Mouse (Mus musculus): ENCODE results near the gene Magt1. TPM values are rescaled to one million over a fixed set of nuclear protein-coding genes. Genes with fewer than 3 reads are reported as not detected.
"Not testable (repeated sequence)": the region's sequence is repeated elsewhere in the genome, so short reads cannot be mapped to it uniquely, and the experiment has no call there.

The Magt1 gene
- total RNA-seq, 2 experiments from 2014 or later, result 12.5 to 13.6 TPM

DNA sequence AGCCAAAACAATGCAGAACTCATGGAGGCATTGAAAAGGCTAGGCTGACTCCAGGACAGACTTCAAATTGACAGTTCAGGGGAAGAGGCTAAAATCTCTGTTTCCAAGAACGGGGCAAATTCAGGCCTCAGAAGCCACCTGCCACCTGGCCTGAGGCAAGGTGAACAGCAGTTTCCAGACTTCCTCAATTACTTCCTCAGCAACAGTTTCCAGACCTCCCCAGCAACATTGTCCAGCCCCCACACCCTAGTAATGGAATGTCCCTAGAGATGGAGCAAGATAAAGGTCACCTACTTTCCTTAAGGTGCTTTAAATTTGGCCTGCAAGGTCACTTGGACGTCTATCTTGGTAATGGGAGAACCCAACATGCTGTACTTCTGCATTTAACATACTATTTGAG lies 74.0 kb downstream of the Magt1 start:
- TF ChIP-seq CTCF (IDR thresholded peaks at IDR 0.05), result no peak
- no peak for DNase-seq (ENCODE audit: extremely low spot score in 1 of 2, low spot score in 2 of 2)
- no peak overlapping the region for H3K27ac ChIP-seq
- intact Hi-C loops (cut with DNase I), result no loop called here
- no peak overlapping the region for H3K4me3 ChIP-seq

- intact Hi-C loops (cut with DNase I), result no loop called here
- no peak overlapping the region for H3K4me3 ChIP-seq
- H3K27ac ChIP-seq, result no peak overlapping the region
- no peak for DNase-seq (ENCODE audit: extremely low spot score in 1 of 2, low spot score in 2 of 2)
- TF ChIP-seq CTCF (IDR thresholded peaks at IDR 0.05), result no peak
Observed at GRCm38 (mm10) chrX:105934341-105934740, 77.4 kb downstream of the Magt1 start.

DNA sequence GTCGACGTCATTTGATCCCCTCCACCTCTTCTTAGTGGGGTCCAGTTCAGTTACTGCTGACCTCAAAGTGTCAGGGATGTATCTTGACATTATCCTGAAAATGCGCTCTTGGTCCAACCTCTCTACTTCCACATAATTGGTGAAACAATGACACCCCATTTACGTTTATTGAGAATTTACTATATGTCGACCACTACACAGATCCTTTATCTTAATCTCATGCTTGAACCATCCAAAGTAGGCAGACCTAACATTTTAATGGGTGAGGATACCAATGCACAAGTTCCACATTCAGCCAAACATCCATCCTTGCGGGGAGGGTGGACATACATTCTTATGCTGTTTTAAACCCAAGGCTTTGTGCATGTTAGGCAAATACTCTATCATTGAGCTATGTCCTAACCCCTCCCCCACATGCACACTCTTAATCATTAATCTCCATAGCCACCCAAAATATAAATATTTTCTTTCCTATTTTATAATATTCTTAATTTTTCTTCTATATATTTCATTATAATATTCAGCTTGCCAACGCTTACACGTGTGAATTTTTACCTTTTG lies 82.1 kb downstream of the Magt1 start:
- H3K4me3 ChIP-seq, result peak overlapping the region; percentile 74
- no peak for DNase-seq (ENCODE audit: extremely low spot score in 1 of 2, low spot score in 2 of 2)
- peak overlapping the region; percentile 96 for H3K27ac ChIP-seq
- TF ChIP-seq CTCF (IDR thresholded peaks at IDR 0.05), result no peak
- intact Hi-C loops (cut with DNase I), result loop anchor here (5.0 kb wide), 2 partner anchors 83 to 258 kb away; partner anchors contain the start of genes Magt1 and Pgk1

- DNase-seq (ENCODE audit: extremely low spot score in 1 of 2, low spot score in 2 of 2), result peak; percentile 66 to 72
- intact Hi-C loops (cut with DNase I), result loop anchor here (5.0 kb wide), 2 partner anchors 83 to 258 kb away; partner anchors contain the start of genes Magt1 and Pgk1
- Histone ChIP-seq H3K4me3 (peak within 1 kb of the TSS; percentile 74), H3K27ac (peak within 1 kb of the TSS; percentile 96)
- no peak for TF ChIP-seq CTCF (IDR thresholded peaks at IDR 0.05)
Observed at GRCm38 (mm10) chrX:105928861-105929477, 82.7 kb downstream of the Magt1 start, which contains the start of gene Atrx. Gene Atrx, minus strand, starts transcription at chrX:105929403.

DNA sequence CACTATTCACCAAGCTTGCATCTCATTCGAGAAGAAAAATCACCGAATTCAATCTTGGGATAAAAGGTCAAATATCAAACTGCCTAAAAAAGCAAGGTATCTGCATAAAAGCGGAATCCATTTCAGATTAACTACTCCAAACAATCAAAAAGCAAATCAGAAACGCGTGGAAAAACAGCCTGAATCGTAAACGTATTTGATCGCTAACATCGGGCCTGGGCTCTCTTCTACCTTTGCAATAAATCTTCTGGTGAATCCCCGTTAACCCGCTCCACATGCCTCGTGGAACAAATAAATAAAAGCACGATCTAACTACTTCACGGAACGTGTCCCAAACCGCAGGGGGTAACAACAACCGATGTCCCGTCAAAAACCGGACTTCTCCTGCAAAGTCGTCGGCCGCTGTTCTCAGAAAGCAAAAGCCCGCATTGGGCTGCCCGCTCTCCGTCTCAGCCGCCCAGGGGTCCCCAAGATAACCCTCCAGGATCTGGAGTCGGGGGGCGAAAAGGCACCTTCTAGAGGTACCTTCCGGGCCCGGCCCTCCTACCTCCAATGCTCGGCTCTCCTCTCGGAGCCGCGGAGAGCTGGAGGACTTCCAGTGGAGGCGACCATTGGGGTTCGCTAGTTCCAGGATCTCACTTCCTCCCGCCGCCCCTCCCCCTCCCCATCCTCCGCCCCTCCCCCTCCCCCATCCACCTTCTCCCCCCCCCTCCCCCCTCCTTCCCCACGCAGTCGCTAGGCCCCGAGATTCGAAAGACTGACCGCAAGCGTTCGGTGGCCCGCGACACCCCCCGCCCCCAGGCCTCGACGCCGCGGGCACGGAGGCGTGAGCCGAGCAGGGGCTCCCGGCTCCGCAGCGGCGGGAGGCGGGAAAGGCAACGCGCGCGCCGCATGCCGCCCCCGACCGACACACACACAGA lies 83.5 kb downstream of the Magt1 start:
- peak; percentile 30 to 31 for DNase-seq (ENCODE audit: extremely low spot score in 1 of 2, low spot score in 2 of 2)
- intact Hi-C loops (cut with DNase I), result loop anchor here (5.0 kb wide), 2 partner anchors 84 to 259 kb away; partner anchors contain the start of genes Magt1 and Pgk1

GRCm38 (mm10) chrX:105926121-105926735 lies 85.5 kb downstream of the Magt1 start:
- intact Hi-C loops (cut with DNase I), result loop anchor here (5.0 kb wide), 2 partner anchors 86 to 261 kb away; partner anchors contain the start of genes Magt1 and Pgk1
- Histone ChIP-seq H3K27ac (no peak overlapping the region), H3K4me3 (no peak overlapping the region)
- peak in 1 of 2 experiments; percentile 13 for DNase-seq (ENCODE audit: extremely low spot score in 1 of 2, low spot score in 2 of 2)
- no peak for TF ChIP-seq CTCF (IDR thresholded peaks at IDR 0.05)

More for the DNA sequence above, 83.5 kb downstream of the Magt1 start:
- no peak for TF ChIP-seq CTCF (IDR thresholded peaks at IDR 0.05)
- H3K4me3 ChIP-seq, result peak overlapping the region; percentile 74
- peak overlapping the region; percentile 96 for H3K27ac ChIP-seq

- H3K27ac ChIP-seq, result no peak overlapping the region
- H3K4me3 ChIP-seq, result no peak overlapping the region
- no peak for TF ChIP-seq CTCF (IDR thresholded peaks at IDR 0.05)
- no peak for DNase-seq (ENCODE audit: extremely low spot score in 1 of 2, low spot score in 2 of 2)
- intact Hi-C loops (cut with DNase I), result loop anchor here (5.0 kb wide), 2 partner anchors 88 to 263 kb away; partner anchors contain the start of genes Magt1 and Pgk1
Observed at GRCm38 (mm10) chrX:105924326-105925070, 87.2 kb downstream of the Magt1 start.

DNA sequence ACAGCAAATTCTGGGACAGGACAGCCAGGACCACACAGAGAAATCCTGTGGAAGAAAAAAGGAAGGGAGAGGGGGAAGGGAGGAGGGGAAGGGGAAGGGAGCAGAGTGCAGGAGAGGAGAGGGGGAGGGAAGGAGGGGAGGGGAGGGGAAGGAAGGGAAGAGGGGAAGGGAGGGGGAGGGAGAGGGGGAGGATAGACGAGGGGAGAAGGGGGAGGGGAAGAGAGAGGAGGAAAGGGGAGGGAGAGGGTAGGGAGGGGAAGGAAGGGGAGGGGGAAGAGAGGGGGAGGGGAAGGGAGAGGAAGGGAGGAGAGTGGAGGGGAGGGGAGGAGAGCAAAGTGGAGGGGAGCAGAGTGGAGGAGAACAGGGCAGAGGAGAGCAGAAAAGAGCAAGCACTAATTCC lies 87.8 kb downstream of the Magt1 start:
- no peak for TF ChIP-seq CTCF (IDR thresholded peaks at IDR 0.05)
- intact Hi-C loops (cut with DNase I), result no loop called here
- Histone ChIP-seq H3K4me3 (no peak overlapping the region), H3K27ac (no peak overlapping the region)
- no peak for DNase-seq (ENCODE audit: extremely low spot score in 1 of 2, low spot score in 2 of 2)

DNA sequence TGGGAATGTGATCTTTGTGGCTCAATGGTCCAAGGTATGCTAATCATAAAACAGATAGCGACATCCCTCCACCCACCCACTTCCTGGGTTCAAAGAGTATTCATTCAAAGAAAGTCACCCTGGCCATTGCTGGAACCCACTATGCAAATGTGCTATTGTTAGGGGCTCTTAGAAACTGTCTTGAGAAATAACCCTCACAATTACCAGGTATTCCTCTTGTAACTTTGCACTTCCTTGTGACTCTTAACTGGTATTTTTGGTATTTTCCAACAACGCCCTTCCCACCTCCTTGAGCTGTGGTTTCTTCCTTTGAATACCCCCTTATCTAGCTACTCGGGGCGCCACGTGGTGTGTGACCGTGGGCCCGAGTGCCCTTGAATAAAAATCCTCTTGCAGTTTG lies 88.7 kb downstream of the Magt1 start:
- DNase-seq (ENCODE audit: extremely low spot score in 1 of 2, low spot score in 2 of 2); H3K4me3 ChIP-seq; H3K27ac ChIP-seq; intact Hi-C loops (cut with DNase I): not testable (repeated sequence)

GRCm38 (mm10) chrX:105921421-105921820 lies 90.3 kb downstream of the Magt1 start:
- peak in 1 of 2 experiments; percentile 20 for DNase-seq (ENCODE audit: extremely low spot score in 1 of 2, low spot score in 2 of 2)
- TF ChIP-seq CTCF (IDR thresholded peaks at IDR 0.05), result peak; percentile 49
- intact Hi-C loops (cut with DNase I), result no loop called here
- Histone ChIP-seq H3K27ac (no peak overlapping the region), H3K4me3 (no peak overlapping the region)

Other genes starting within 250 kb of the Magt1 start
- under 1 TPM in 1 of 2 experiments, not detected in 1; 0.35 TPM for gene Fgf16, start 247.6 kb downstream of the Magt1 start, total RNA-seq (2021)
- gene Atrx, start 82.5 kb downstream of the Magt1 start, total RNA-seq (2021), result 100 to 1,000 TPM; 178 to 182 TPM
- gene Cox7b, start 3.8 kb upstream of the Magt1 start, total RNA-seq (2021), result 100 to 1,000 TPM; 300 to 319 TPM
- 1 to 10 TPM; 7.4 to 8.5 TPM for gene Atp7a, start 15.4 kb upstream of the Magt1 start, total RNA-seq (2021)
- 1 to 10 TPM; 1.2 TPM for gene Tlr13, start 131.3 kb upstream of the Magt1 start, total RNA-seq (2021)
- 100 to 1,000 TPM; 408 to 481 TPM for gene Pgk1, start 175.2 kb upstream of the Magt1 start, total RNA-seq (2021)
- 10 to 100 TPM; 21.5 to 22.4 TPM for gene Taf9b, start 209.3 kb upstream of the Magt1 start, total RNA-seq (2021)
- gene Fnd3c2, start 243.5 kb upstream of the Magt1 start, total RNA-seq (2021), result not detected